Mouse (Mus musculus): ENCODE data around the gene Dpyd. TPM values are rescaled to one million over a fixed set of nuclear protein-coding genes. Genes with fewer than 3 reads are reported as not detected.
A peak's percentile ranks its signal among the peaks of the same experiment; 100 is the strongest.

Dpyd gene
- polyA plus RNA-seq, 1 experiment from 2014 or later = 0.08 TPM

GRCm38 (mm10) chr3:118676052-118676777 is 114.3 kb downstream of the Dpyd start:
- ChIA-PET CTCF (interaction anchor here (2.1 to 2.8 kb wide), 2 partner anchors 12 to 15 kb away, joined by 8 to 14 read pairs; no protein-coding TSS in a partner anchor), POLR2A (no interaction called here)
- in situ Hi-C loops (cut with MboI; ENCODE audit: low pct_unique_long_range_greater_than_20kb) = no loop called here
- ATAC-seq = no peak
- no peak for TF ChIP-seq CTCF (IDR thresholded peaks at IDR 0.05)
- no peaks in the 10 kb centered on the region for H3K27me3 ChIP-seq
- no peak for DNase-seq (ENCODE audit: low read depth, low spot score)

GRCm38 (mm10) chr3:118680803-118681202 is 118.9 kb downstream of the Dpyd start:
- ATAC-seq (no peak), DNase-seq (ENCODE audit: low read depth, low spot score) (no peak)
- CTCF ChIA-PET = interaction anchor here (1.1 to 1.7 kb wide), 3 partner anchors 10 to 1512 kb away, joined by 3 to 5 read pairs (median 3); no protein-coding TSS in a partner anchor

GRCm38 (mm10) chr3:118750269-118750668 is 188.3 kb downstream of the Dpyd start:
- POLR2A ChIA-PET = no interaction called here
- no peaks in the 10 kb centered on the region for H3K27me3 ChIP-seq
- in situ Hi-C loops (cut with MboI; ENCODE audit: low pct_unique_long_range_greater_than_20kb) = no loop called here
- ATAC-seq (no peak), DNase-seq (ENCODE audit: low read depth, low spot score) (no peak)
- CTCF ChIA-PET = no interaction called here
- no peak for TF ChIP-seq CTCF (IDR thresholded peaks at IDR 0.05)

More at GRCm38 (mm10) chr3:118680803-118681202, 118.9 kb downstream of the Dpyd start:
- peak; percentile 66 for TF ChIP-seq CTCF (IDR thresholded peaks at IDR 0.05)
- no peaks in the 10 kb centered on the region for H3K27me3 ChIP-seq
- POLR2A ChIA-PET = no interaction called here
- in situ Hi-C loops (cut with MboI; ENCODE audit: low pct_unique_long_range_greater_than_20kb) = no loop called here

- POLR2A ChIA-PET = no interaction called here
- DNase-seq (ENCODE audit: low read depth, low spot score) = no peak
- no peak for ATAC-seq
- no peaks in the 10 kb centered on the region for H3K27me3 ChIP-seq
- no peak for TF ChIP-seq CTCF (IDR thresholded peaks at IDR 0.05)
- CTCF ChIA-PET = no interaction called here
- in situ Hi-C loops (cut with MboI; ENCODE audit: low pct_unique_long_range_greater_than_20kb) = no loop called here
These were observed 191.7 kb downstream of the Dpyd start for GRCm38 (mm10) chr3:118753623-118754022.

- CTCF ChIA-PET = interaction anchor here (0.7 kb wide), 1 partner anchor 227 kb away, joined by 3 read pairs; no protein-coding TSS in a partner anchor
- no peaks in the 10 kb centered on the region for H3K27me3 ChIP-seq
- DNase-seq (ENCODE audit: low read depth, low spot score) (no peak), ATAC-seq (no peak)
- POLR2A ChIA-PET = no interaction called here
- in situ Hi-C loops (cut with MboI; ENCODE audit: low pct_unique_long_range_greater_than_20kb) = no loop called here
- no peak for TF ChIP-seq CTCF (IDR thresholded peaks at IDR 0.05)
These were observed 194.2 kb downstream of the Dpyd start for GRCm38 (mm10) chr3:118756099-118756498.

GRCm38 (mm10) chr3:118812885-118813284 is 251.0 kb downstream of the Dpyd start:
- ChIA-PET CTCF (interaction anchor here (1.6 kb wide), 1 partner anchor 9 kb away, joined by 3 read pairs; no protein-coding TSS in a partner anchor), POLR2A (no interaction called here)
- DNase-seq (ENCODE audit: low read depth, low spot score) (no peak), ATAC-seq (no peak)
- in situ Hi-C loops (cut with MboI; ENCODE audit: low pct_unique_long_range_greater_than_20kb) = no loop called here
- TF ChIP-seq CTCF (IDR thresholded peaks at IDR 0.05) = no peak
- peaks cover 4% of the 10 kb centered on the region for H3K27me3 ChIP-seq

GRCm38 (mm10) chr3:118850613-118851527 is 288.9 kb downstream of the Dpyd start:
- DNase-seq (ENCODE audit: low read depth, low spot score) = no peak
- ChIA-PET CTCF (interaction anchor here (1.1 kb wide), 1 partner anchor 11 kb away, joined by 3 read pairs; no protein-coding TSS in a partner anchor), POLR2A (no interaction called here)
- ATAC-seq = no peak
- no peak for TF ChIP-seq CTCF (IDR thresholded peaks at IDR 0.05)
- in situ Hi-C loops (cut with MboI; ENCODE audit: low pct_unique_long_range_greater_than_20kb) = no loop called here
- no peaks in the 10 kb centered on the region for H3K27me3 ChIP-seq

- no peak for DNase-seq (ENCODE audit: low read depth, low spot score)
- ATAC-seq = no peak
- POLR2A ChIA-PET = no interaction called here
- TF ChIP-seq CTCF (IDR thresholded peaks at IDR 0.05) = no peak
- CTCF ChIA-PET = no interaction called here
- in situ Hi-C loops (cut with MboI; ENCODE audit: low pct_unique_long_range_greater_than_20kb) = no loop called here
- no peaks in the 10 kb centered on the region for H3K27me3 ChIP-seq
These were observed 290.8 kb downstream of the Dpyd start for GRCm38 (mm10) chr3:118852711-118853110.

- POLR2A ChIA-PET = interaction anchor here (0.7 kb wide), 1 partner anchor 31 kb away, joined by 5 read pairs; no protein-coding TSS in a partner anchor
- DNase-seq (ENCODE audit: low read depth, low spot score) = no peak
- TF ChIP-seq CTCF (IDR thresholded peaks at IDR 0.05) = no peak
- no peaks in the 10 kb centered on the region for H3K27me3 ChIP-seq
- CTCF ChIA-PET = no interaction called here
- ATAC-seq = no peak
- in situ Hi-C loops (cut with MboI; ENCODE audit: low pct_unique_long_range_greater_than_20kb) = no loop called here
These were observed 293.5 kb downstream of the Dpyd start for GRCm38 (mm10) chr3:118855411-118855810.

GRCm38 (mm10) chr3:118869113-118870107 is 307.5 kb downstream of the Dpyd start:
- no peak for ATAC-seq
- ChIA-PET CTCF (no interaction called here), POLR2A (no interaction called here)
- H3K27me3 ChIP-seq = no peaks in the 10 kb centered on the region
- DNase-seq (ENCODE audit: low read depth, low spot score) = no peak
- in situ Hi-C loops (cut with MboI; ENCODE audit: low pct_unique_long_range_greater_than_20kb) = no loop called here
- TF ChIP-seq CTCF (IDR thresholded peaks at IDR 0.05) = no peak

Measured in Patski (cell line).